8 mouse cellular contexts compared by ENCODE assay signal in genomic region chr12:65075733-65076310, GRCm38 (mm10). TPM values are rescaled to one million over a fixed set of nuclear protein-coding genes. Genes with fewer than 3 reads are reported as not detected.
A peak's percentile ranks its signal among the peaks of the same experiment; 100 is the strongest.
DNase-seq lines count a peak whose midpoint lies in the region; ATAC-seq and TF ChIP-seq lines count a peak whose summit lies in the region.

No protein-coding gene starts in this region.

- in situ Hi-C loops in Patski (cut with MboI; ENCODE audit: low pct_unique_long_range_greater_than_20kb) = no loop called here

- no peaks in the 10 kb centered on the region for H3K9me3 ChIP-seq in liver, embryonic 11.5 days (ENCODE audit: control insufficient read depth, low read length)
- H3K9me3 ChIP-seq in stomach, embryonic 16.5 days (replicated peaks; ENCODE audit: control insufficient read depth, low read length) = no peaks in the 10 kb centered on the region

- H3K27me3 ChIP-seq in Patski = no peaks in the 10 kb centered on the region
- no peaks in the 10 kb centered on the region for H3K27me3 ChIP-seq in liver, embryonic 11.5 days (replicated peaks; ENCODE audit: control insufficient read depth, insufficient read depth, low read length)
- no peaks in the 10 kb centered on the region for H3K27me3 ChIP-seq in stomach, embryonic 16.5 days (ENCODE audit: control insufficient read depth, insufficient read depth, low read length)

- H3K9ac ChIP-seq in liver, embryonic 11.5 days (ENCODE audit: low read depth, low read length) = peak overlapping the region; percentile 86
- H3K9ac ChIP-seq in stomach, embryonic 16.5 days (ENCODE audit: low read length) = peak overlapping the region; percentile 88

- under 1% methylated on average over 41 of the region's 41 CpGs for WGBS in liver, embryonic 11.5 days
- WGBS in stomach, embryonic 16.5 days = under 1% methylated on average over 41 of the region's 41 CpGs

- ATAC-seq in Patski = peak; percentile 10
- peak; percentile 5; the same call in 1 of the 2 replicates for ATAC-seq in liver, embryonic 11.5 days (replicated peaks; ENCODE audit: low FRiP score)
- ATAC-seq in stomach, embryonic 16.5 days (ENCODE audit: insufficient read depth, low FRiP score) = no peak

- intact Hi-C loops in left cerebral cortex, postnatal 36 days (cut with DNase I) = no loop called here

- peak; percentile 31 for DNase-seq in layer of hippocampus, adult 9-11 months
- no peak for DNase-seq in layer of hippocampus, postnatal 36 days
- no peak for DNase-seq in Patski (ENCODE audit: low read depth, low spot score)
- DNase-seq in fat pad, adult 2 months (ENCODE audit: extremely low read depth, low read depth, low spot score) = peak; percentile 23
- DNase-seq in liver, embryonic 11.5 days (ENCODE audit: low spot score) = no peak
- no peak for DNase-seq in urinary bladder, postnatal 14 days (ENCODE audit: low spot score)
- DNase-seq in left cerebral cortex, postnatal 36 days (ENCODE audit: low spot score in 2 of 2) = no peak

- H3K27ac ChIP-seq in liver, embryonic 11.5 days (ENCODE audit: low read depth, low read length) = no peak overlapping the region
- H3K27ac ChIP-seq in stomach, embryonic 16.5 days (ENCODE audit: low read length) = peak overlapping the region; percentile 86

- peaks cover 22% of the 10 kb centered on the region for H3K4me1 ChIP-seq in liver, embryonic 11.5 days (replicated peaks; ENCODE audit: control insufficient read depth, insufficient read depth, low read length)
- peaks cover 19% of the 10 kb centered on the region for H3K4me1 ChIP-seq in stomach, embryonic 16.5 days (ENCODE audit: control insufficient read depth, insufficient read depth, low read length)

- H3K36me3 ChIP-seq in liver, embryonic 11.5 days (ENCODE audit: control insufficient read depth, insufficient read depth, low read length) = no peaks in the 10 kb centered on the region
- H3K36me3 ChIP-seq in stomach, embryonic 16.5 days (ENCODE audit: control insufficient read depth, insufficient read depth, low read length) = no peaks in the 10 kb centered on the region

- peak overlapping the region; percentile 95 for H3K4me3 ChIP-seq in liver, embryonic 11.5 days (ENCODE audit: low read depth, low read length)
- H3K4me3 ChIP-seq in stomach, embryonic 16.5 days (replicated peaks; ENCODE audit: low read length) = peak overlapping the region; percentile 77

- no peak for TF ChIP-seq CTCF in Patski (IDR thresholded peaks at IDR 0.05)

- CTCF ChIA-PET in Patski (lab: Charles Lee) = no interaction called here

- POLR2A ChIA-PET in Patski (lab: Charles Lee) = no interaction called here

- H3K4me2 ChIP-seq in liver, embryonic 11.5 days = peak overlapping the region; percentile 88
- peak overlapping the region; percentile 94 for H3K4me2 ChIP-seq in stomach, embryonic 16.5 days (ENCODE audit: low read depth, low read length)

RNA-seq across cellular contexts. Expression of gene Fancm, which starts 0.4 kb away (rescaled TPM):
- total RNA-seq in layer of hippocampus, postnatal 36 days (2021) = 10 to 100 TPM; 11.9 to 12.4 TPM
- 4.5 TPM for polyA plus RNA-seq in Patski (2021)
- polyA plus RNA-seq in liver, embryonic 11.5 days (2014; fragmentation: Nextera tagmentation; extraction: Ambion mirVana) = 9.6 and 10.9 TPM in 2 replicates
- polyA plus RNA-seq in stomach, embryonic 16.5 days (2015; fragmentation: Nextera tagmentation; extraction: Ambion mirVana) = 4.3 and 4.4 TPM in 2 replicates
- 10 to 100 TPM; 11.2 to 14.3 TPM for total RNA-seq in left cerebral cortex, postnatal 36 days (2021)

RNA-seq across cellular contexts. Expression of gene Fkbp3, which starts 2.0 kb away (rescaled TPM):
- total RNA-seq in layer of hippocampus, postnatal 36 days (2021) = 100 to 1,000 TPM; 149 to 157 TPM
- polyA plus RNA-seq in Patski (2021) = 146 TPM
- polyA plus RNA-seq in liver, embryonic 11.5 days (2014; fragmentation: Nextera tagmentation; extraction: Ambion mirVana) = 388 and 394 TPM in 2 replicates
- polyA plus RNA-seq in stomach, embryonic 16.5 days (2015; fragmentation: Nextera tagmentation; extraction: Ambion mirVana) = 229 and 327 TPM in 2 replicates
- 100 to 1,000 TPM; 149 to 162 TPM for total RNA-seq in left cerebral cortex, postnatal 36 days (2021)

RNA-seq across cellular contexts. Expression of gene Prpf39, which starts 39.7 kb away (rescaled TPM):
- total RNA-seq in layer of hippocampus, postnatal 36 days (2021) = 10 to 100 TPM; 40.9 to 52.1 TPM
- 34.8 TPM for polyA plus RNA-seq in Patski (2021)
- 46.1 and 46.8 TPM in 2 replicates for polyA plus RNA-seq in liver, embryonic 11.5 days (2014; fragmentation: Nextera tagmentation; extraction: Ambion mirVana)
- 47.6 and 51.0 TPM in 2 replicates for polyA plus RNA-seq in stomach, embryonic 16.5 days (2015; fragmentation: Nextera tagmentation; extraction: Ambion mirVana)
- total RNA-seq in left cerebral cortex, postnatal 36 days (2021) = 10 to 100 TPM; 27.0 to 48.3 TPM

Comparison
In these comparisons a context has a peak if more than half of its experiments do, and no peak if none do; other contexts are left out.
1. DNase-seq: peak in layer of hippocampus, adult 9-11 months (single experiment) and fat pad, adult 2 months (single experiment); none in layer of hippocampus, postnatal 36 days (0 of 2), Patski (single experiment), liver, embryonic 11.5 days (single experiment), urinary bladder, postnatal 14 days (single experiment) and left cerebral cortex, postnatal 36 days (0 of 2).